In genomic region chr1:71056143-71056542, GRCm38 (mm10) we compare ENCODE assay signal across 17 mouse cellular contexts. TPM values are rescaled to one million over a fixed set of nuclear protein-coding genes. Genes with fewer than 3 reads are reported as not detected.
DNase-seq lines count a peak whose midpoint lies in the region; ATAC-seq and TF ChIP-seq lines count a peak whose summit lies in the region.
"Had no signal": no experiment of that assay in that cellular context is flagged by ENCODE, and none has a peak within 500 bp of the region (broad histone marks: within the 10 kb centered on the region; RNA-seq: fewer than 3 reads in every experiment).

No protein-coding gene starts in this region.

- H3K4me3 ChIP-seq in heart, postnatal 0 days (ENCODE audit: low read depth, low read length), result no peak overlapping the region
- no peak overlapping the region for H3K4me3 ChIP-seq in forebrain, embryonic 16.5 days (replicated peaks; ENCODE audit: low read length)
- H3K4me3 ChIP-seq: forebrain, embryonic 13.5 days; heart, adult 2 months; limb, embryonic 10.5 days; liver, embryonic 12.5 days; neural tube, embryonic 15.5 days; stomach, embryonic 15.5 days had no signal

- ATAC-seq in heart, postnatal 0 days (ENCODE audit: insufficient read depth, low read depth), result peak; percentile 82
- no peak for ATAC-seq in forebrain, embryonic 16.5 days
- ATAC-seq: forebrain, embryonic 13.5 days; inflammation-experienced regulatory T-cells, adult 6 months; liver, embryonic 12.5 days had no signal

- H3K27me3 ChIP-seq in heart, postnatal 0 days (ENCODE audit: control insufficient read depth, insufficient read depth, low read length), result no peaks in the 10 kb centered on the region
- no peaks in the 10 kb centered on the region for H3K27me3 ChIP-seq in forebrain, embryonic 16.5 days (replicated peaks; ENCODE audit: control insufficient read depth, insufficient read depth, low read length)
- H3K27me3 ChIP-seq: forebrain, embryonic 13.5 days; liver, embryonic 12.5 days; neural tube, embryonic 15.5 days; stomach, embryonic 15.5 days had no signal

- DNase-seq in heart, adult 18-20 months, result peak; percentile 7 to 9
- no peak for DNase-seq in heart, postnatal 36 days
- DNase-seq in 416B (ENCODE audit: low read depth), result peak; percentile 85
- DNase-seq in adrenal gland, adult 8-10 months, result peak; percentile 2
- DNase-seq in heart, postnatal 0 days (ENCODE audit: low spot score), result peak; percentile 69
- DNase-seq in adipocyte (ENCODE audit: low spot score), result no peak
- DNase-seq: cerebellum, adult 9-10 months; lung, postnatal 10 days; thymus, postnatal 25 days had no signal

- H3K9ac ChIP-seq in heart, postnatal 0 days (replicated peaks; ENCODE audit: low read depth, low read length), result no peak overlapping the region
- no peak overlapping the region for H3K9ac ChIP-seq in forebrain, embryonic 16.5 days (replicated peaks; ENCODE audit: low read depth, low read length)
- H3K9ac ChIP-seq: forebrain, embryonic 13.5 days; liver, embryonic 12.5 days; neural tube, embryonic 15.5 days; stomach, embryonic 15.5 days had no signal

- no peak overlapping the region for H3K4me2 ChIP-seq in heart, postnatal 0 days (ENCODE audit: low read depth, low read length)
- H3K4me2 ChIP-seq in forebrain, embryonic 16.5 days (ENCODE audit: low read length), result no peak overlapping the region
- H3K4me2 ChIP-seq: forebrain, embryonic 13.5 days; liver, embryonic 12.5 days; neural tube, embryonic 15.5 days; stomach, embryonic 15.5 days had no signal

- H3K4me1 ChIP-seq in heart, postnatal 0 days (ENCODE audit: control insufficient read depth, insufficient read depth), result no peaks in the 10 kb centered on the region
- H3K4me1 ChIP-seq in forebrain, embryonic 16.5 days (replicated peaks; ENCODE audit: control insufficient read depth, insufficient read depth, low read length), result no peaks in the 10 kb centered on the region
- H3K4me1 ChIP-seq: forebrain, embryonic 13.5 days; limb, embryonic 10.5 days; neural tube, embryonic 15.5 days; stomach, embryonic 15.5 days had no signal

- peak overlapping the region; percentile 39 for H3K27ac ChIP-seq in heart, postnatal 0 days (ENCODE audit: low read depth)
- H3K27ac ChIP-seq in forebrain, embryonic 16.5 days (ENCODE audit: low read length), result no peak overlapping the region
- H3K27ac ChIP-seq: forebrain, embryonic 13.5 days; heart, adult 2 months; limb, embryonic 10.5 days; liver, embryonic 12.5 days; neural tube, embryonic 15.5 days; stomach, embryonic 15.5 days had no signal

- no peaks in the 10 kb centered on the region for H3K9me3 ChIP-seq in heart, postnatal 0 days (replicated peaks; ENCODE audit: control insufficient read depth, low read length)
- no peaks in the 10 kb centered on the region for H3K9me3 ChIP-seq in forebrain, embryonic 16.5 days (ENCODE audit: control insufficient read depth, low read length)
- H3K9me3 ChIP-seq: forebrain, embryonic 13.5 days; limb, embryonic 10.5 days; liver, embryonic 12.5 days; neural tube, embryonic 15.5 days; stomach, embryonic 15.5 days had no signal

- intact Hi-C loops in heart, postnatal 36 days (cut with DNase I), result no loop called here

- 0 out of 2 replicates have a peak, but pooled peaks cover 9% of the 10 kb centered on the region for H3K36me3 ChIP-seq in heart, postnatal 0 days (replicated peaks; ENCODE audit: control insufficient read depth, insufficient read depth, low read length)
- H3K36me3 ChIP-seq in forebrain, embryonic 16.5 days (ENCODE audit: control insufficient read depth, insufficient read depth), result no peaks in the 10 kb centered on the region
- H3K36me3 ChIP-seq: neural tube, embryonic 15.5 days; stomach, embryonic 15.5 days had no signal

- TF ChIP-seq EP300 in heart, postnatal 0 days (IDR thresholded peaks at IDR 0.05; ENCODE audit: low read depth), result no peak

- WGBS in heart, postnatal 0 days, result 9% methylated on average over 4 of the region's 4 CpGs
- WGBS in forebrain, embryonic 16.5 days, result 80% methylated on average over 4 of the region's 4 CpGs

- no peak for TF ChIP-seq CTCF in heart, postnatal 0 days (IDR thresholded peaks at IDR 0.05; ENCODE audit: low read depth)

RNA-seq across cellular contexts. Expression of gene Bard1, which starts 46.8 kb away (rescaled TPM):
- total RNA-seq in heart, adult 18-20 months (2021), result under 1 TPM; 0.67 to 0.75 TPM
- total RNA-seq in heart, postnatal 36 days (2021), result under 1 TPM; 0.57 to 0.69 TPM
- under 1 TPM; 0.59 to 0.94 (median 0.79) TPM for total RNA-seq in adrenal gland, adult 8-10 months (2022)
- 5.3 and 5.6 TPM in 2 replicates for total RNA-seq in heart, postnatal 0 days (2014; rRNA removed; ENCODE audit: low replicate concordance)
- polyA plus RNA-seq in heart, postnatal 0 days (2015; fragmentation: Nextera tagmentation; extraction: Ambion mirVana), result 0.66 and 0.81 TPM in 2 replicates
- 0.80 and 0.97 TPM in 2 replicates for polyA plus RNA-seq in forebrain, embryonic 16.5 days (2015; fragmentation: Nextera tagmentation; extraction: Ambion mirVana)

Comparison
In these comparisons a context has a peak if more than half of its experiments do, and no peak if none do; other contexts are left out.
1. DNase-seq: peak in heart, adult 18-20 months (2 of 2), 416B (single experiment), adrenal gland, adult 8-10 months (single experiment) and heart, postnatal 0 days (single experiment); none in heart, postnatal 36 days (0 of 2) and adipocyte (single experiment).